Mouse (Mus musculus) midbrain, embryonic 14.5 days (tissue): Measurements from ENCODE around the gene Pemt. TPM values are rescaled to one million over a fixed set of nuclear protein-coding genes. Genes with fewer than 3 reads are reported as not detected.

Experiments
- ATAC-seq: fragments of 200-750 bp; cut with Nextera tagmentation; 2 replicates; pipeline ENCODE4 v1.8.0; 2017; ENCODE audit warnings: moderate number of reproducible peaks, moderate library complexity; ENCODE audit not compliant: low FRiP score, low TSS enrichment
- DNase-seq: peaks from one replicate; pipeline ENCODE4 v3.0.0-alpha.2; 2015
- H3K27ac ChIP-seq: fragments of 300-500 bp; sonication (generic); replicated peaks from 2 replicates; pipeline ENCODE4 v1.5.1; 2014; ENCODE audit warnings: mild to moderate bottlenecking, low read depth, low read length, moderate library complexity
- H3K27me3 ChIP-seq: fragments of 300-500 bp; sonication (generic); 2 replicates; pipeline ENCODE4 v1.6.1; 2014; ENCODE audit warnings: low read length, control low read depth, mixed read lengths; ENCODE audit not compliant: control insufficient read depth, insufficient read depth
- H3K36me3 ChIP-seq: fragments of 300-500 bp; sonication (generic); 2 replicates; pipeline ENCODE4 v1.6.1; 2014; ENCODE audit warnings: low read length, control low read depth; ENCODE audit not compliant: control insufficient read depth, insufficient read depth
- H3K4me1 ChIP-seq: fragments of 300-500 bp; sonication (generic); 2 replicates; pipeline ENCODE4 v1.6.1; 2014; ENCODE audit warnings: mild to moderate bottlenecking, antibody characterized with exemption, low read length, control low read depth; ENCODE audit not compliant: control insufficient read depth, insufficient read depth
- H3K4me2 ChIP-seq: fragments of 300-500 bp; sonication (generic); 2 replicates; pipeline ENCODE4 v1.6.1; 2014; ENCODE audit warnings: mild to moderate bottlenecking, low read length, moderate library complexity
- H3K4me3 ChIP-seq: fragments of 300-500 bp; sonication (generic); replicated peaks from 2 replicates; pipeline ENCODE4 v1.5.1; 2014; ENCODE audit warnings: low read depth, low read length
- H3K9ac ChIP-seq: fragments of 300-500 bp; sonication (generic); replicated peaks from 2 replicates; pipeline ENCODE4 v1.6.1; 2014; ENCODE audit warnings: mild to moderate bottlenecking, low read length, moderate library complexity
- H3K9me3 ChIP-seq: fragments of 300-500 bp; sonication (generic); 2 replicates; pipeline ENCODE4 v1.6.1; 2016; ENCODE audit warnings: low read length, control low read depth, mixed read lengths; ENCODE audit not compliant: control insufficient read depth
- whole genome bisulfite sequencing: fragments of 180-500 bp; shearing (Covaris S2); extraction: QIAGEN DNeasy Blood & Tissue Kit; methylation state at CpG from one replicate; pipeline ENCODE4 v1.1.7; 2014; 5-methylcytosine and 5-hydroxymethylcytosine counted together
- polyA plus RNA-seq: library from polyadenylated mRNA; unstranded; fragments of >200 nt; fragmentation: Nextera tagmentation; extraction: Ambion mirVana; gene quantifications from 2 replicates; pipeline ENCODE4 v1.2.1, GENCODE M21; 2014

Gene Pemt
- polyA plus RNA-seq, 1 experiment from 2014 or later: 6.0 TPM

DNA sequence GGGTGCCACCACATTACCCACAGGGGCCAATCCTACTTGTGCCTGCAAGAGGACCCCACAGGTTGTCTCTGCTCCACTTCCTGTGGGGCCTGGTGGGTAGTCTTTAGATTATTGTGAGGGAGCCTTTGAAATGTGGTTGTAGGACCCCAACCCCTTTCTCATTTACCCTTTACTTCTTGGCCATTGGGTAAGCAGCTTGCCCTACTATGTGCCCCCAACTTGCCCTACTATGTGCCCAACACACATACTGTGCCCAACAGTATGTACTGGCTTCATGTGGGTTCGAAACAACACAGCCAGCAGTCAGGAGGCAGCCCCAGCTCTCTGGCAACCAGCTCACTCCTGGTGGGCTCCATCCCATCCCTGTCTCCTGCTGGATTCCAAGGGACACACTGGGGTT lies 78.5 kb downstream of the Pemt start:
- no peaks in the 10 kb centered on the region for H3K36me3 ChIP-seq
- no peak overlapping the region for H3K4me2 ChIP-seq
- no peaks in the 10 kb centered on the region for H3K9me3 ChIP-seq
- no peak overlapping the region for H3K27ac ChIP-seq
- peaks cover 19% of the 10 kb centered on the region for H3K4me1 ChIP-seq
- no peak overlapping the region for H3K9ac ChIP-seq
- no peak for ATAC-seq
- peaks cover 17% of the 10 kb centered on the region for H3K27me3 ChIP-seq
- 71% methylated on average over 1 of the region's 1 CpGs for WGBS
- no peak for DNase-seq
- no peak overlapping the region for H3K4me3 ChIP-seq

DNA sequence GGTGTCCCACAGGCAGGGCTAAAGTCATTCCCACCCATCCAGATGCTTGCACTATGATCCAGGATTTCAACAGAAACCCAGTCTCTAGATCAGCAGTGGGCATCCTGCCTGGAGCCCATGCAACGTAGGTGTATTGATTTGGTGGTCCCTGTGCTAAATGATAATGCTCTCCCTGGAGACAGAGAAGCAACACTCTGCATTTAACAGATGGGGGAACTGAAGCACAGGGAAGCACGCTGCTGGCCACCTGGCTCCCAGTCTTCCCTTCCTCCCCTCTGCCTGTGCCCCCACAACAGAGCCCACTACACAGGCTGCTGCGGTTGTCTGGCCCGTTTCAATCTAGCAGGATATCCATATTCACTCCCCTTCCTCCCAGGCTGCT lies 80.2 kb downstream of the Pemt start:
- no peaks in the 10 kb centered on the region for H3K9me3 ChIP-seq

DNA sequence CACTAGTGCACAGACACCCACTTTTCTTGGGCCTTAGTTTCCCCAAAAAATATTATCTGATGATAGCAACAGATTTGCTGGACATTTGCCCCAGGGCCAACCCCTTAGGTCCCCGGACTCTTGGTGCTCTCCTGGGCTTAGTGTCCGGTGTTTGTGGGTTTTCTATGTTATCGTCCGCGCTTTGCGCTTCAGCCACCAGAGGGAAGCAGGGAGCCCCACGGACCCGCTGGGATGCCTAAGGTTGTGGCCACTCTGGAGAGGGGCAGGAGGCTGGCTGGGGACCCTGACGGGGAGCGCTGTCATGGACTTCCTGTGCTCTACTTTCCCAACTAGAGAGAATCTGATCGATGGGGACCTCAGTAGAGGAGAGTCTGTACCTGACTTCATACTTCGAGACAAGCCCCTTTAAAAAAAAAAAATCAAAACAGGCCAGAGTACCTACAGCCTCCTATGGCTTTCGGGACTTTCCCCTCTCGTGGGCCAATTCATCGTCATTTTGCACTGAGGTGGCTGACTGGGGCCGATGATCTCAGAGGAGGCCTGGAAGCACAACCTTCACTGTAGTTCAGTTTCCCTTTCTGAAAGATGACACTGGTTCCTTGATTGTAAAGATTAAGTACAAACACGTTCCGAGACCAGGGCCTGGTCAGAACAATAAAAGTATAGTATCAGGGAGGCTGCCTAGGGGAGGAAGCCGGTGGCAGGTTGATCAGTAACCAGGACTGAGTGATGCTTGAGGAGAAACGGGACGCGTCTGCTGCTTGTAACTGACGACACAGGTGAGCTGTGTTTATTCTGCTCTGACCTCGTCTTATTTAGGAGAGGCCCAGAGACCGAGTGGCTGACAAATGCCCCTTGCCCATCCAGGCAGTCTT lies 80.8 kb downstream of the Pemt start:
- ATAC-seq (peak; percentile 48; the same call in 1 of the 2 replicates), DNase-seq (peak; percentile 86)
- Histone ChIP-seq H3K27me3 (peaks cover 21% of the 10 kb centered on the region), H3K4me1 (peaks cover 19% of the 10 kb centered on the region), H3K9me3 (no peaks in the 10 kb centered on the region), H3K27ac (no peak overlapping the region), H3K4me3 (peak overlapping the region; percentile 37), H3K4me2 (peak overlapping the region; percentile 81), H3K9ac (peak overlapping the region; percentile 45; the same call in 1 of the 2 replicates), H3K36me3 (peaks cover 12% of the 10 kb centered on the region)
- 38% methylated on average over 25 of the region's 25 CpGs for WGBS

More for the DNA sequence above, 80.2 kb downstream of the Pemt start:
- Histone ChIP-seq H3K36me3 (peaks cover 6% of the 10 kb centered on the region), H3K27ac (no peak overlapping the region), H3K4me3 (no peak overlapping the region), H3K4me2 (no peak overlapping the region), H3K27me3 (peaks cover 21% of the 10 kb centered on the region), H3K4me1 (peaks cover 19% of the 10 kb centered on the region), H3K9ac (no peak overlapping the region)
- DNase-seq (no peak), ATAC-seq (no peak)
- 56% methylated on average over 4 of the region's 4 CpGs for WGBS

DNA sequence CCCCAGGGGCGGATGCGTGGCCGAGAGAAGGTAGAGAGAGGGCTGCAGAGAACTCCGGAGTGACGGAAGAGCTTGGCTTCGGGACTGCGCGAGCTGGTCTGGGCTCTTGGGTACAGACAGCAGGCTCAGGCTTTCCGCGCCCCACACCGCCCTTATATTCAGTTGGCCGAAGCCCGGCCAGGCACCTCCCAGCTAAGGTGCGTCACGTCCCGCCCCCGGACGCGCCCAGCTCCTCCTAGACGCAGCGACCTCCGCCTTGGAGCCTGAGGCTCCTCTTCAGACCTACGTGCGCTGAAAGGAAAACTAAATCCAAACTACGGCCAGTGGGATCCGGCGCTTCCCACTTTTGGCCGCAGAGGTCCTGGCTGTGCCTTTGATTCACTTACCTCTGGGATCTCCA lies 81.5 kb downstream of the Pemt start, which contains the start of gene Rasd1:
Rasd1 (minus strand) TSS at position 127 of the 400 bp plus-strand sequence.
- peak; percentile 24; the same call in 1 of the 2 replicates for ATAC-seq
- H3K4me2 ChIP-seq: peak within 1 kb of the TSS; percentile 81

DNA sequence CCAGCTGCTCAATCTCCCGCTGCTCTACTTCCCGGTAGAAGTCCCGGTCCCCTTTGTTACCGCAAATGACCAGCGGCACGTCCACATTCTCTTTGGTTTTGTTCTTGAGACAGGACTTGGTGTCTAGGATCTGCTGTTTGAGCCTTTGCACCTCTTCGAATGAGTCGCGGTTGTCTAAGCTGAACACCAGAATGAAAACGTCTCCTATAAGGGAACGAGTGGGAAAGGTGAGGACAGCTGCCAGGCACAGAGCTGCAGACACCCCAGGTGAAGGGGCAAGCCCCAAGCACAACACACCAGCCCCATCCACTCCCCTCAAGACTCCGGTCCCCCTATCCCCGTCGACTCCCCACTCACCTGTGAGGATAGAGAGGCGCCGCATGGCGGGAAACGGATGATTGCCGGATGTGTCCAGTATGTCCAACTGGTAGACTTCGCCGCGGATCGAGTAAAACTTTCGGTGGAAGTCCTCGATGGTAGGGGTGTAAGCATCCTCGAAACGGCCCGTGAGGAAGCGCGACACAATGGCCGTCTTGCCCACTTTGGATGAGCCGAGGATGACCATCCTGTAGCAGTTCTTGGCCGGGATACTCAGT lies 82.0 kb downstream of the Pemt start:
- peaks cover 21% of the 10 kb centered on the region for H3K27me3 ChIP-seq
- WGBS: 2% methylated on average over 33 of the region's 33 CpGs
- no peaks in the 10 kb centered on the region for H3K9me3 ChIP-seq
- no peak for ATAC-seq
- peaks cover 19% of the 10 kb centered on the region for H3K4me1 ChIP-seq
- H3K36me3 ChIP-seq: peaks cover 14% of the 10 kb centered on the region
- peak overlapping the region; percentile 37 for H3K4me3 ChIP-seq
- peak overlapping the region; percentile 45; the same call in 1 of the 2 replicates for H3K9ac ChIP-seq
- H3K4me2 ChIP-seq: peak overlapping the region; percentile 81
- H3K27ac ChIP-seq: no peak overlapping the region
- DNase-seq: no peak

More for the DNA sequence above, 81.5 kb downstream of the Pemt start, which contains the start of gene Rasd1:
- Histone ChIP-seq H3K27me3 (peaks cover 21% of the 10 kb centered on the region), H3K9ac (peak within 1 kb of the TSS; percentile 45; the same call in 1 of the 2 replicates), H3K9me3 (no peaks in the 10 kb centered on the region), H3K4me1 (peaks cover 19% of the 10 kb centered on the region), H3K4me3 (peak within 1 kb of the TSS; percentile 37), H3K36me3 (peaks cover 14% of the 10 kb centered on the region), H3K27ac (no peak within 1 kb of the TSS)
- DNase-seq: peak; percentile 56
- WGBS: under 1% methylated on average over 28 of the region's 28 CpGs

DNA sequence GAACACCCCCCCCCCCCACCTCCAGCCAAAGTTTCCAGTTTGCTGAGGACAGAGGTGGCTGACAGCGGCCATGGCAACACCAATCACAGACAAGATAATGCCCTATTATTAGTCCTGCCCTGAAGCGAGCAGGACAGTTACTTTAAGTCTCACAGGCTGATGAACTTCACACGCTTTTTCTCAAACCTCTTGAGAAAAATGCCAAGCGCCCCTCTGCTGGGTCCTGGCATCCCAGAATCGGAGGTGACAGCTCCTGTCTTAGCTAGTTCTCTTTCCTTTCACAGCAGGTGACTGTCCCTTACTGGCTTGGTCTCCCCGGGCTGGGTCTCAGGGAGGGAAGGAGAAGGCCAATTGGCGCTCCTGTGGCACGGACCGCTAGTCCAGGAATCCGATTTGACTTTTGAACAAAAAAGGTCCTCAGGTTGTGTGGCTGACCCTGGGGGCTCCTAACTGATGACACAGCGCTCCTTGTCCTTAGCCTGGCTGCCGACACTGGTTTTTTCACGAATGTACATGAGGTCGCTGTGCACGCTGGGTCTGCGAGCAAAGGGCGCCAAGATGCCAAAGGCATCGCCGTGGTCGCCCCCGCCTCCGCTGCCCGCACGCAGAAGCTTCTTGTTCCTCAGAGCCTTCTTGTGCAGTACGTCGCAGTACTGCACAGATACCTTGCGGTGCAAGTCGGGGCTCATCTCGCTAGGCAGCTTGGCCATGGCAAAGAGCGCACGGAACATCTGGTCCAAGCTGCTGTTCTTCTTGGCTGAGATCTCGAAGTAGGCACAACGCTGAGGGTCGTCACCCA lies 82.7 kb downstream of the Pemt start:
- Histone ChIP-seq H3K36me3 (peaks cover 14% of the 10 kb centered on the region), H3K4me1 (peaks cover 19% of the 10 kb centered on the region), H3K9ac (no peak overlapping the region), H3K4me3 (peak overlapping the region; percentile 37), H3K27me3 (peaks cover 21% of the 10 kb centered on the region), H3K27ac (no peak overlapping the region), H3K9me3 (no peaks in the 10 kb centered on the region), H3K4me2 (peak overlapping the region; percentile 81)
- 5% methylated on average over 34 of the region's 34 CpGs for WGBS
- DNase-seq (peak; percentile 41), ATAC-seq (no peak)

DNA sequence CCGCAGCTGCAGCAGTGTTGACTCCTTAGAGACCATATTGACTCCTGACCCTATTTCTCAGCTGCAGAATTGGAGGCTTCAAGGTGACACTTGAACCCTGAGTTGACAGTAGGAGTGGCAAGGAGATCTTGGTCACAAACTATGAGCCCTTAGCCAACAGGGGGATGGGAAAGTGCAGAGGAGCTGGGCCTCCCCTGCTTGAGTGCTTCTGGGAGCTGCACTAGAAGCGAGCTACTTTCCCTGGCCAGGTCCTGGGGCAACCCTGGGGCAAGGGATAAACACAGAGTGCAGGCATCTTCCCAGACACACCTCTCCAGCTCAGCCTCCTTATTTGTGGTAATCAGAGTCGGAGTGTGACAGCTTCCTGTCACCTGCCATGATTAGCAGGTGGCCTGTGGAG lies 83.7 kb downstream of the Pemt start:
- H3K27ac ChIP-seq: no peak overlapping the region
- H3K4me2 ChIP-seq: no peak overlapping the region
- peaks cover 21% of the 10 kb centered on the region for H3K27me3 ChIP-seq
- H3K9me3 ChIP-seq: no peaks in the 10 kb centered on the region
- H3K36me3 ChIP-seq: peaks cover 14% of the 10 kb centered on the region
- H3K9ac ChIP-seq: no peak overlapping the region
- 74% methylated on average over 3 of the region's 3 CpGs for WGBS
- no peak overlapping the region for H3K4me3 ChIP-seq
- DNase-seq: no peak
- H3K4me1 ChIP-seq: peaks cover 19% of the 10 kb centered on the region
- ATAC-seq: no peak

DNA sequence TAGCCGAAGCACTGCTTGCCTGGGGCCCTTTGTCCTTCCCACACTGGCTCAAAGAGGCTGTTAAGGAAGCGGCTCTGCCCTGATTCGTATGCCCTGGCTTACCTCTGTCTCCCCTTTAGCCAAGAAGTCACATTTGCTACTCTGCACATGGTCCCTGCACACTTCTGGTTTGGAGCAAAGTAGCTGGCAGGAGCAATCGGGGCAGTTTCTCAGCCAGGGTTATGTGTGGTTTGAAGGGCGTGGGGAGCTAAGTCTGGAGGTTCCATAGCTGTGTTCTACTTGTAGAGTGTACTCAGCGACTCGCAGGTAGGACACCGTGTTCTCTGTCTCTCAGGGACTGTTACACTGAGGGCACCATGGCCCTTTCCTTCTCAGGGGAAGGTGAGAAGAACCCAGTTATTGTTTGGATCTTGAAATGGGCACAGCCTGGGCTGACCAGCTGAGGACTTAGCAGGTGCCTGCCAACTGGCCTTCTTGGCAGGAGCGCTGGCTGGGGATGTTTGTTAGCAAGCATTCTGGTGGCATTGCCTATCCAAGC lies 84.9 kb downstream of the Pemt start:
- Histone ChIP-seq H3K27me3 (peaks cover 21% of the 10 kb centered on the region), H3K4me2 (no peak overlapping the region), H3K36me3 (peaks cover 14% of the 10 kb centered on the region), H3K27ac (no peak overlapping the region), H3K4me3 (no peak overlapping the region), H3K9ac (no peak overlapping the region), H3K9me3 (no peaks in the 10 kb centered on the region), H3K4me1 (peaks cover 19% of the 10 kb centered on the region)
- no peak for ATAC-seq
- WGBS: 91% methylated on average over 9 of the region's 9 CpGs
- no peak for DNase-seq
